Mouse (Mus musculus) neural tube, embryonic 15.5 days (tissue): ENCODE measurements at regions not wholly inside any gene's neighbourhood (a gene's known extent, or its start where the extent isn't known, plus 50 kb on each side); places are given as distances from the start of the nearest gene placed in this dataset.

Experiments
- ATAC-seq: fragments of 200-750 bp; cut with Nextera tagmentation; 2 replicates; pipeline ENCODE4 v1.8.0; 2017; ENCODE audit warnings: mild to moderate bottlenecking, moderate TSS enrichment, moderate library complexity; ENCODE audit not compliant: low FRiP score
- H3K27ac ChIP-seq: fragments of 300-500 bp; sonication (generic); replicated peaks from 2 replicates; pipeline ENCODE4 v1.5.1; 2015; ENCODE audit warnings: mild to moderate bottlenecking, inconsistent platforms
- H3K27me3 ChIP-seq: fragments of 300-500 bp; sonication (generic); replicated peaks from 2 replicates; pipeline ENCODE4 v1.6.1; 2015; ENCODE audit warnings: inconsistent platforms
- H3K36me3 ChIP-seq: fragments of 300-500 bp; sonication (generic); 2 replicates; pipeline ENCODE4 v1.6.1; 2015; ENCODE audit warnings: inconsistent platforms
- H3K4me1 ChIP-seq: fragments of 300-500 bp; sonication (generic); 2 replicates; pipeline ENCODE4 v1.6.1; 2015; ENCODE audit warnings: inconsistent platforms
- H3K4me2 ChIP-seq: fragments of 300-500 bp; sonication (generic); 2 replicates; pipeline ENCODE4 v1.6.1; 2015; ENCODE audit warnings: inconsistent platforms, mild to moderate bottlenecking, moderate library complexity
- H3K4me3 ChIP-seq: fragments of 300-500 bp; sonication (generic); replicated peaks from 2 replicates; pipeline ENCODE4 v1.5.1; 2015; ENCODE audit warnings: mild to moderate bottlenecking, inconsistent platforms
- H3K9ac ChIP-seq: fragments of 300-500 bp; sonication (generic); replicated peaks from 2 replicates; pipeline ENCODE4 v1.6.1; 2015; ENCODE audit warnings: mild to moderate bottlenecking, inconsistent platforms
- H3K9me3 ChIP-seq: fragments of 300-500 bp; sonication (generic); replicated peaks from 2 replicates; pipeline ENCODE4 v1.6.1; 2016; ENCODE audit warnings: inconsistent platforms
- WGBS: fragments of 180-500 bp; shearing (Covaris S2); methylation state at CpG from one replicate; pipeline ENCODE4 v1.1.7; 2015; ENCODE audit warnings: mixed read lengths; 5-methylcytosine and 5-hydroxymethylcytosine counted together

DNA sequence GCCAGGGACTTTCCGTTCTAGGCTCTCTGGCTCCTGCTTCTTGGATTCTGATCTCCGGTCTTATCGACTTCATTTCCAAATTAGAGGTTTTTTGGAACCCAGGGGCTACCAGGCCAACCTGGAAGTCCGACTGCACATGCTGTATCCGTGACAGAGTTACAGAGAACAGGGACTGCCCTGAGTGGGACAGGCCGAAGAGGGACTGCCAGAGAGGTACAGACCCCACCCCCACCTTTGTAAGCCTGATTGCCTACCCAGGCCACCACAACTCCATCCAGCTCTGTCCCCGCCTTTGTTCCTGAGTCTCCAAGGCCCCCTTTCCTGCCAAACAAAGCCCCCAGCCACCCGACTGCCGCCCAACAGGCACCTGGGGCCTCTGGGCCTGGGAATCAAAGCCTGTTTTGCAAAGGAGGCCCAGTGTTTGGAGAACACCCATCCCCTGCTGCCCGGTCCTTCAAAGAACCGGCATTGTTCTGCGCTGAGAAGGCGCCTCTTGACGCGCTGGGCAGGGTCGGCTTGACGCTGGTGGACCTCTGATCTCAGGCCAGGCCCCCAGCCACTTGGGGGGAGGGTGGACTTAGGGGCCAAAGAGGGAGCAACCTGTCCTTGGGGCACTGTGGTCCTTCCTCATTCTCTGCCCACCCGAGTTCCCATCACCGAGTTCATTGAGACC, 64.4 kb upstream of the Slc2a1 start:
- Histone ChIP-seq H3K9me3 (no peaks in the 10 kb centered on the region), H3K4me2 (no peak overlapping the region), H3K4me1 (peaks cover 16% of the 10 kb centered on the region), H3K4me3 (no peak overlapping the region), H3K9ac (no peak overlapping the region), H3K36me3 (no peaks in the 10 kb centered on the region), H3K27ac (peak overlapping the region; percentile 23; the same call in 1 of the 2 replicates), H3K27me3 (no peaks in the 10 kb centered on the region)
- 33% methylated on average over 19 of the region's 19 CpGs for WGBS
- ATAC-seq, result peak; percentile 38; the same call in 1 of the 2 replicates

DNA sequence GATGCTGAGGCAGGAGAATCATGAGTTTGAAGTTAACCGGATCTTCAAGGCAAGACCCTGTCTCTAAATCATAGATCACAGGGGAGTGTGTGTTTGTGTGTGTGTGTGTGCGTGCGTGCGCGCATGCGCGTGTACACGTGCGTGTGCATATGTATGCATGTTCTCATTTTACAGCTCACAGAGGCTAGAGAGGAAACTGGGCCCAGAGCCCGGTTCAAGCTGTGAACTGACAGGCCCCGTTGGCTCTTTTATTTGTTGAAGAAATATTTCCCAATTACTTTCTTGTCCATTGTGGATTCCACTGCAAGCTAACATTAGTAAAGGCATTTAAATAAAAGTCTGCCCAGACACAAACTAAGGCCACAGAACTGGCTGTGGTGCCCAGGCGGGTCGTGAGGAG, 63.7 kb upstream of the Slc2a1 start:
- Histone ChIP-seq H3K36me3 (no peaks in the 10 kb centered on the region), H3K27me3 (no peaks in the 10 kb centered on the region), H3K4me1 (peaks cover 16% of the 10 kb centered on the region), H3K27ac (peak overlapping the region; percentile 23), H3K4me3 (no peak overlapping the region), H3K9me3 (no peaks in the 10 kb centered on the region), H3K4me2 (no peak overlapping the region), H3K9ac (no peak overlapping the region)
- 62% methylated on average over 13 of the region's 13 CpGs for WGBS
- ATAC-seq, result 0 out of 2 replicates have a peak, but pooled peaks have one; percentile 35

DNA sequence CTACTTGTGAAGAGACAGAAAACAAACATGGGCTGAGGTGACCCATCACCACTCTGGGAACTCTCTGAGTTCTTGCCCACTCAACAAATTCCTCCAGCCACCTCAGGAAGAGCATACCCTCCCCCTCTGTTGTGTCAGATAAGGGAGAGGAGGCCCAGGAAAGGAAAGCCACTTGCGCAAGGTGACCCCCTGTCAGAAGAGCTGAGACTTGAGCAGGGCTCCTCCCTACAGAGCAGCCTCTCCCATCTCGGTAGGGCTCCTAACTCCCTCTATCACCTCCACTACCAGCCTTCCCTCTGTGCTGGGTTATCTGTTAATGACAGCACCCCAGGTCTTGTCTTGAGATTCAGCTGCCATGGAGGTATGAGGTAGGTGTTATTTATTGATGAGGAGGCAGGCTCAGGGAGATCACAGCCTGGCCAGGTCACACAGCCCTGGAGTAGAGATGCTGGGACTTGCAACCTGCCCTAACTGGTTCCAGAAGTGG, 57.6 kb upstream of the Slc2a1 start:
- Histone ChIP-seq H3K4me1 (no peaks in the 10 kb centered on the region), H3K27me3 (no peaks in the 10 kb centered on the region), H3K36me3 (no peaks in the 10 kb centered on the region), H3K4me3 (no peak overlapping the region), H3K4me2 (no peak overlapping the region), H3K9ac (no peak overlapping the region), H3K27ac (no peak overlapping the region), H3K9me3 (no peaks in the 10 kb centered on the region)
- no peak for ATAC-seq
- WGBS, result 64% methylated on average over 2 of the region's 2 CpGs

DNA sequence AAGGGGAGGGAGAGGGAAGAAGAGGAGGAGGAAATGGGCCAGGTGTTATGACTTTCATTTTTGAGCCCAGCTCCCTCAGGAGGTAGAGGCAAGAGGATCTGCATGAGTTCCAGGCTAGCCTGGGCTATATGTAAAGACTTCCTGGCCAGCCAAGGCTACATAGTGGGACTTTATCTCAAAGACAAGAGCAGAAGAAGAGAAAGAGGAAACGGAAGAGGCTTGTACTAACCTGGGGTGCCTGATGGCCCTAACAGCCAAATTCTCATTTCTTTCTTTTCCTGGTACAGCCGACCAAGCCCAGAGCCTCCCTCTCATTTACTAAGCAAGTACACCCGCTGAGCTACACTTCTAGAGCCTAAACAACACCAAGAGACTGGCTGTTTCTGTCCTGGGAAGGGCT, 56.0 kb upstream of the Slc2a1 start:
- Histone ChIP-seq H3K4me1 (no peaks in the 10 kb centered on the region), H3K27ac (no peak overlapping the region), H3K9me3 (no peaks in the 10 kb centered on the region), H3K36me3 (no peaks in the 10 kb centered on the region), H3K9ac (no peak overlapping the region), H3K4me3 (no peak overlapping the region), H3K4me2 (no peak overlapping the region), H3K27me3 (no peaks in the 10 kb centered on the region)
- no peak for ATAC-seq
- WGBS, result 74% methylated on average over 3 of the region's 3 CpGs

DNA sequence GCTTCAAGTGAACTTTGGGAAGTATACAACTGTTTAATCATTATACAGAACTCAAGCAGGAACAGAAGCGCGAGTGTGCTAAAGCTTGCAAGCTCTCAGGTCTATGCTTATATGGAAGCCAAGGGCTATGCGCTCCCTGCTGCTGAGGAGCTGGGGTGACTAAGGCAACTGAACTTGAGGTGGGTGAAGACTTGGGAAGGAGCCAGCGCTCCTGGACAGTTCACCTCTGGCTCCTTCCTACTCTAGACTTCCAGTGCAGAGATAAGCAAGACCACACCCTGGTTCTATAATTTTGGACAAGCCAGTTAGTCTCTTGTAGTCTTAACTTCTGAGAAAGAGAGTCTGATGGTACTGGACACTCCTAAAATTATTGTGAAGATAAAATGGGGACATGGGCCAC, 55.3 kb upstream of the Slc2a1 start:
- Histone ChIP-seq H3K4me2 (no peak overlapping the region), H3K4me1 (no peaks in the 10 kb centered on the region), H3K4me3 (no peak overlapping the region), H3K36me3 (no peaks in the 10 kb centered on the region), H3K9ac (no peak overlapping the region), H3K27ac (no peak overlapping the region), H3K9me3 (no peaks in the 10 kb centered on the region), H3K27me3 (no peaks in the 10 kb centered on the region)
- ATAC-seq, result no peak
- WGBS, result 96% methylated on average over 4 of the region's 4 CpGs

DNA sequence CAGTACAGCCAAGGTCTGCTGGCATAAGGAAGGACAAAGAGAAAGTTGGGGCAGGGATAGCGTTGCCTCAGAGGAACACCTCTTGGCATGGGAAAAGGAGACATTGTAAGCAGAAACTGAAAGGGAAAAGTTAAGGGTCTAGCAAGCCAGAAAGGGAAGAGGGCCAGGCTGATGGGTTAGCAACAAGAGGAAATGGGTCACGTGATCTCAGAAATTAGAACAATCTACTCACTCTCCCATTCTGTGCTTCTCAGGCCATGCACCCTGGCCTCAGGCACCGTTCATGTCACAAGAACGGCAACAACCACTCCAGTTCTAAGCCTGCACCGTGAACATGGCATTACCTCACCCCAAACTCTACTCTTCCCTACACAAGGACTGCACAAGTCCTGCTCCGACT, 54.8 kb upstream of the Slc2a1 start:
- H3K9me3 ChIP-seq, result no peaks in the 10 kb centered on the region
- no peaks in the 10 kb centered on the region for H3K27me3 ChIP-seq
- no peak overlapping the region for H3K27ac ChIP-seq
- no peak overlapping the region for H3K9ac ChIP-seq
- no peaks in the 10 kb centered on the region for H3K4me1 ChIP-seq
- H3K36me3 ChIP-seq, result no peaks in the 10 kb centered on the region
- no peak for ATAC-seq
- H3K4me3 ChIP-seq, result no peak overlapping the region
- H3K4me2 ChIP-seq, result no peak overlapping the region
- WGBS, result 89% methylated on average over 6 of the region's 6 CpGs

DNA sequence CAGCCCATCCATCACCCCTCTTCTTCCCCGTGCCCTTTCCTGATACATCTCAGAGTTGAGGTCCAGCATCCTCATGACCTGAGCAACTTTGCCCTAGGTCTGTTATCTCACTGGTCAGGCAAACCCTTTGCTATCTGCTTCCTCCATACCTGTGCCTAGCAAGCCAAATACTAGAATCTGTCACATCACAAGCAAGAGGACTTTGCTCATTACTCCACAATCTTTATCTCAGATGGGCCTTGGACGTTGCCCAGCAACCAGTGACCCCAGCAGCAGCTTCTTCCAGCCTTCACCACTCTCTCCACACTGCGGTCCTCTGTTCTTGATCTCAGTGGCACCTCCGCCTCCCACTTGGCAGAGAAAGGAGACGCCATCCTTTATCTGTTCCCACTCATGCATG, 54.4 kb upstream of the Slc2a1 start:
- Histone ChIP-seq H3K9me3 (no peaks in the 10 kb centered on the region), H3K27me3 (no peaks in the 10 kb centered on the region), H3K9ac (no peak overlapping the region), H3K4me1 (no peaks in the 10 kb centered on the region), H3K4me2 (no peak overlapping the region), H3K36me3 (no peaks in the 10 kb centered on the region), H3K4me3 (no peak overlapping the region), H3K27ac (no peak overlapping the region)
- WGBS, result 73% methylated on average over 5 of the region's 5 CpGs
- ATAC-seq, result no peak

DNA sequence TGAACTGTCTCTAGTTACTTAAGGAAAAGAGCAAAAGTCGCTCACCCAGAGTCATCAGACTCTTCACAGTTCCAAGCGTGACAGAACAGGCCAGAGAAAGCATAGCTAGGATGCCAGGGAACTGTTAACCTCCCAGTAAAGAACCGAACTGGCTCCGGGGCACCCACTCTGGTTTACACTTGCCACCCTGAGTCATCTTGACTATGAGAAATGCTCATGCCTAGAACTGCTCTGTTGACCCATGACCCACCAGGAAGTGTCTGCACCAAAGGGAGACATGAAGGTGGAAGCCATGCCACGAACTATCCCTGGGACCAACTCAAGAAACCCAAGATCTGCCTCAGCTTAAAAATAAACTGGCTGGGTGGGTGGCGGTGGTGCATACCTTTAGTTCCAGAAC, 51.3 kb upstream of the Slc2a1 start:
- no peaks in the 10 kb centered on the region for H3K9me3 ChIP-seq
- H3K27ac ChIP-seq, result no peak overlapping the region
- no peak overlapping the region for H3K4me2 ChIP-seq
- no peak overlapping the region for H3K4me3 ChIP-seq
- 93% methylated on average over 6 of the region's 6 CpGs for WGBS
- H3K27me3 ChIP-seq, result no peaks in the 10 kb centered on the region
- H3K4me1 ChIP-seq, result no peaks in the 10 kb centered on the region
- ATAC-seq, result no peak
- no peak overlapping the region for H3K9ac ChIP-seq
- no peaks in the 10 kb centered on the region for H3K36me3 ChIP-seq

DNA sequence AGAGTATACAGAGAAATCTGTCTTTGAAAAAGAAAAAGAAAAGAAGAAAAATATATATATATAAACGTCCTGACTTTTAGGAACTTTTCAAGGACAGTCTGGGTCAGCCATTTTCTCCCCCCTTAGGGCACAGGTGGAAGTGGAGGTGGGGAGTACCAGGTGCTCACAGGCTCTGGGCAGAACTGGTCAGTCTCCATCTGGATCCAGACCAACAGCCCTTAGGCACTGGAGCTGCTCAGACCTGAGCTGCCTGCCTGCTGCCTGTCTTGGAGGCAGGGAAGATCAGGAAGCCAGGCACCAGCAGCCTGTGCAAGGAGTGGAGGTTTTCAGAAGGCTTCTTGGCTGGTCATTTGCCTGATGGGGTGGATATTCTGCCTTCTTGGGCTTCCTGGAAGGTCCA, 50.7 kb upstream of the Slc2a1 start:
- 86% methylated on average over 1 of the region's 1 CpGs for WGBS
- Histone ChIP-seq H3K9ac (no peak overlapping the region), H3K4me2 (no peak overlapping the region), H3K4me1 (no peaks in the 10 kb centered on the region), H3K27ac (no peak overlapping the region), H3K4me3 (no peak overlapping the region), H3K36me3 (no peaks in the 10 kb centered on the region), H3K27me3 (no peaks in the 10 kb centered on the region), H3K9me3 (no peaks in the 10 kb centered on the region)
- no peak for ATAC-seq
